Mouse (Mus musculus): ENCODE data around the gene Sult2b1.

DNA sequence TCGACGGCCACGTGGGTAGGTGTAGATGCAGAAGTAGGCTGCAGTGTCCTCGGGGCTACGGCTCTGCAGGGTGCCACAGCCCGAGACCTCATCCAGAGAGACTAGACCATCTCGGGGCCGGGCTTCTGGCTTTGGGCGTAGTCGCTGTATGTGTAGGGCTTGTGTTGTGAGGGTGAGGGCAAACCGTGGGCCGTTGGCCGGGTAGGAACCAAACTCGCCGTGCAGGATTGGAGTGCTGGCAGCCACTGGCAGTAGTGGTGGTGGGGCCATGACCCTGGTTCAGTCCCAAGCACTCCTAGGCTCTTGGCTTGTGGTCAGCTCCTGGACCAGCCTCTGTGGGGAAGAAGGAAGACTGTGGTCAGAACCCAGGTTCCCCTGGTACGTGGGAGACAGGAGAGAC is 71.1 kb downstream of the Sult2b1 start:
- TF ChIP-seq POLR2A (IDR thresholded peaks at IDR 0.05; ENCODE audit: low read depth, low read length) (no peak), MYC (IDR thresholded peaks at IDR 0.05; ENCODE audit: low read depth, low read length) (no peak), MAZ (IDR thresholded peaks at IDR 0.05; ENCODE audit: low read depth, low read length) (no peak), SIN3A (IDR thresholded peaks at IDR 0.05; ENCODE audit: low read length) (no peak), E2F4 (IDR thresholded peaks at IDR 0.05; ENCODE audit: insufficient replicate concordance, low read depth, low read length) (no peak), MXI1 (IDR thresholded peaks at IDR 0.05; ENCODE audit: low read depth, low read length) (no peak), ETS1 (conservative IDR thresholded peaks at IDR 0.05; ENCODE audit: low read depth, low read length) (no peak), NELFE (IDR thresholded peaks at IDR 0.05; ENCODE audit: low read depth, low read length) (no peak), CTCF (conservative IDR thresholded peaks at IDR 0.05 in 1 of 2, IDR thresholded peaks at IDR 0.05 in 1 of 2; ENCODE audit: low read depth in 2 of 2, low read length in 2 of 2) (no peak), USF2 (conservative IDR thresholded peaks at IDR 0.05; ENCODE audit: low read depth, low read length) (no peak), ZC3H11A (IDR thresholded peaks at IDR 0.05; ENCODE audit: low read depth, low read length) (no peak), ELF1 (IDR thresholded peaks at IDR 0.05; ENCODE audit: low read depth, low read length) (no peak), POLR2AphosphoS2 (IDR thresholded peaks at IDR 0.05; ENCODE audit: low read depth, low read length) (no peak), GABPA (IDR thresholded peaks at IDR 0.05; ENCODE audit: insufficient replicate concordance, low read depth, low read length) (no peak)

Measured in CH12.LX (cell line).